Mouse (Mus musculus) adrenal gland, postnatal 10 days (tissue): Measurements from ENCODE around the gene Sh3tc1. TPM values are rescaled to one million over a fixed set of nuclear protein-coding genes. Genes with fewer than 3 reads are reported as not detected.
A peak's percentile ranks its signal among the peaks of the same experiment; 100 is the strongest.

Experiments used
- DNase-seq: peaks from one replicate; pipeline ENCODE4 v3.0.0; 2021; ENCODE audit warnings: mixed read lengths
- total RNA-seq, 2 experiments: library from RNA; stranded (reverse); gene quantifications; 2 replicates each; pipeline ENCODE4 v1.2.3; 2021

Gene Sh3tc1
- total RNA-seq, 2 experiments from 2014 or later = 9.5 to 17.6 TPM

- peak; percentile 78 for DNase-seq
Observed at GRCm38 (mm10) chr5:35680958-35681357, 58.8 kb downstream of the Sh3tc1 start.

- peak; percentile 75 for DNase-seq
Observed at GRCm38 (mm10) chr5:35679256-35680155, 60.3 kb downstream of the Sh3tc1 start, which contains the start of gene Htra3. TSS of gene Htra3 (minus strand) at chr5:35679782.

- DNase-seq = no peak
Observed at GRCm38 (mm10) chr5:35676964-35677363, 62.8 kb downstream of the Sh3tc1 start.

GRCm38 (mm10) chr5:35674081-35674555, 65.7 kb downstream of the Sh3tc1 start:
- peak; percentile 87 for DNase-seq

GRCm38 (mm10) chr5:35673086-35673485, 66.7 kb downstream of the Sh3tc1 start:
- DNase-seq = peak; percentile 93

- no peak for DNase-seq
Observed at GRCm38 (mm10) chr5:35672581-35672980, 67.2 kb downstream of the Sh3tc1 start.

GRCm38 (mm10) chr5:35671474-35671891, 68.3 kb downstream of the Sh3tc1 start:
- DNase-seq = peak; percentile 80

GRCm38 (mm10) chr5:35670412-35670801, 69.4 kb downstream of the Sh3tc1 start:
- no peak for DNase-seq

GRCm38 (mm10) chr5:35669747-35670411, 69.9 kb downstream of the Sh3tc1 start:
- DNase-seq = no peak

- DNase-seq = no peak
Observed at GRCm38 (mm10) chr5:35666152-35666551, 73.6 kb downstream of the Sh3tc1 start.

GRCm38 (mm10) chr5:35662021-35662545, 77.7 kb downstream of the Sh3tc1 start:
- DNase-seq = no peak

- no peak for DNase-seq
Observed at GRCm38 (mm10) chr5:35661210-35661609, 78.6 kb downstream of the Sh3tc1 start.

GRCm38 (mm10) chr5:35659503-35659902, 80.3 kb downstream of the Sh3tc1 start:
- no peak for DNase-seq

- DNase-seq = no peak
Observed at GRCm38 (mm10) chr5:35655753-35656485, 83.9 kb downstream of the Sh3tc1 start.

GRCm38 (mm10) chr5:35653743-35654395, 85.9 kb downstream of the Sh3tc1 start:
- peak; percentile 62 for DNase-seq

GRCm38 (mm10) chr5:35652872-35653271, 86.9 kb downstream of the Sh3tc1 start:
- DNase-seq = no peak

GRCm38 (mm10) chr5:35652319-35652718, 87.5 kb downstream of the Sh3tc1 start:
- no peak for DNase-seq

GRCm38 (mm10) chr5:35648230-35648629, 91.6 kb downstream of the Sh3tc1 start:
- no peak for DNase-seq

- peak; percentile 65 for DNase-seq
Observed at GRCm38 (mm10) chr5:35647562-35647961, 92.2 kb downstream of the Sh3tc1 start.
